Mouse (Mus musculus) ES-E14 (cell line): ENCODE data around the gene Atp1a4.

Experiments
- CHD2 ChIP-seq: IDR thresholded peaks from 2 replicates; pipeline ENCODE4 v1.6.1; 2014; ENCODE audit warnings: mild to moderate bottlenecking, low read depth, low read length, inconsistent platforms
- ZC3H11A ChIP-seq: IDR thresholded peaks from 2 replicates; pipeline ENCODE4 v1.6.1; 2012; ENCODE audit warnings: low read depth, mild to moderate bottlenecking, inconsistent platforms, low read length, borderline replicate concordance

GRCm38 (mm10) chr1:172295751-172296197 lies 37.6 kb upstream of the Atp1a4 start:
- TF ChIP-seq ZC3H11A (no peak), CHD2 (no peak)
